Mouse (Mus musculus) testis, adult 2 months (tissue): ENCODE results near the gene Rpl18. TPM values are rescaled to one million over a fixed set of nuclear protein-coding genes. Genes with fewer than 3 reads are reported as not detected.

Experiments
- H3K27ac ChIP-seq: fragments of 200-500 bp; 2 replicates; pipeline ENCODE4 v1.5.1; 2012; ENCODE audit warnings: low read depth, low read length; ENCODE audit not compliant: control insufficient read depth, insufficient read depth
- H3K27me3 ChIP-seq: fragments of 200-500 bp; 2 replicates; pipeline ENCODE4 v1.6.1; 2012; ENCODE audit warnings: mild to moderate bottlenecking, low read length, moderate library complexity; ENCODE audit not compliant: control insufficient read depth, insufficient read depth
- H3K36me3 ChIP-seq: fragments of 200-500 bp; 2 replicates; pipeline ENCODE4 v1.6.1; 2012; ENCODE audit warnings: mild to moderate bottlenecking, low read length; ENCODE audit not compliant: control insufficient read depth, insufficient read depth
- H3K4me1 ChIP-seq: fragments of 200-500 bp; 2 replicates; pipeline ENCODE4 v1.6.1; 2012; ENCODE audit warnings: low read length; ENCODE audit not compliant: control insufficient read depth, insufficient read depth
- H3K4me3 ChIP-seq: fragments of 200-500 bp; 2 replicates; pipeline ENCODE4 v1.5.1; 2012; ENCODE audit warnings: low read depth, mild to moderate bottlenecking, low read length, moderate library complexity, mixed read lengths; ENCODE audit not compliant: control insufficient read depth
- CTCF ChIP-seq: fragments of 200-500 bp; IDR thresholded peaks from 2 replicates; pipeline ENCODE4 v1.5.1; 2012; ENCODE audit warnings: low read depth, mild to moderate bottlenecking, inconsistent platforms, low read length, moderate library complexity; ENCODE audit not compliant: control insufficient read depth, insufficient read depth, insufficient replicate concordance
- POLR2A ChIP-seq: fragments of 200-500 bp; IDR thresholded peaks from 2 replicates; pipeline ENCODE4 v1.6.1; 2012; ENCODE audit warnings: low read depth, mild to moderate bottlenecking, inconsistent platforms, low read length, moderate library complexity; ENCODE audit not compliant: control insufficient read depth
- polyA plus RNA-seq: library from polyadenylated mRNA; depleted of rRNA; stranded (reverse); fragments of >200 nt; gene quantifications from 2 replicates; pipeline ENCODE4 v1.2.3, GENCODE M21; 2012

Gene Rpl18
- polyA plus RNA-seq, 1 experiment = 517 TPM

DNA sequence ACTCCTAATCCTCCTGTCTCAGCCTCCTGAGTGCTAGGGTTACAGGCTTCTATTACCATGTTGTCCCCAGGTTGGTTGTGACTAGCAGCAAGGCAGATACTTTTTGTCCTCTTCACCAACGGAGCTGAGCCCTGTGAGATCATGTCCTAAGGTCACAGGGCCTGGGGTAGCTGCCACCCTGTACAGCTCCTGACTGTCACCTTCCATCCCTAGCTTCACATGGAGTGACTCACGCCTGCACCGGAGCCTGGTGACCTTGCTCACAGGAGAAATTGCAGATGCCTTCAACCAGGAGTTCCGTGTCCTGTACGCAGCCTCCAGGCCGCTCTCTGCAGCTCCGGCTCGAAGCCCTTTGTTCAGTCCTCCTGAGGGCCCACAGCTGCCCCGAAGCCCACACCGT is 11.2 kb downstream of the Rpl18 start:
- Histone ChIP-seq H3K4me3 (peak overlapping the region; percentile 80), H3K36me3 (no peaks in the 10 kb centered on the region), H3K27ac (no peak overlapping the region), H3K4me1 (peaks cover 3% of the 10 kb centered on the region), H3K27me3 (no peaks in the 10 kb centered on the region)
- TF ChIP-seq CTCF (no peak), POLR2A (no peak)

DNA sequence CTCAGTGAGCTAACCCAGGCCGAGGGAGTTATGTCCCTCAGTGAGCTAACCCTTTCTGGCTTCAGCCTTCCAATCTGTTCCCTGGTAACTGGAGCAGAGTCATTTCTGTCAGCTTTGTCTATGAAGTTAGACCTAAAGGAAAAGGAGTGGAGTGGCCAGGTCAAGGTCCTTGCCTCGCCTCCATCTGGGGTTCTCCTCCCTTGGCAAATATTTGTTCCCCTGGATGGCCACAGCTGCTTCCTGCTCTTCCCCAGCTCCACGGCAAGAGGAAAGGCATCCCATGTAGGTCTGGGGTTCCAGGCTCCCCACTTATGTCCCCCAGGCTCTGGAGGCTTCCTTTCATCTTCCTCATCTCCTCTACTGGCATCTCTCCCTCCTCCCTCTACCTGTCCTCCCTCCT is 12.4 kb downstream of the Rpl18 start:
- TF ChIP-seq CTCF (no peak), POLR2A (no peak)
- H3K27me3 ChIP-seq = no peaks in the 10 kb centered on the region
- H3K27ac ChIP-seq = no peak overlapping the region
- no peaks in the 10 kb centered on the region for H3K36me3 ChIP-seq
- peaks cover 5% of the 10 kb centered on the region for H3K4me1 ChIP-seq
- H3K4me3 ChIP-seq = peak overlapping the region; percentile 80

DNA sequence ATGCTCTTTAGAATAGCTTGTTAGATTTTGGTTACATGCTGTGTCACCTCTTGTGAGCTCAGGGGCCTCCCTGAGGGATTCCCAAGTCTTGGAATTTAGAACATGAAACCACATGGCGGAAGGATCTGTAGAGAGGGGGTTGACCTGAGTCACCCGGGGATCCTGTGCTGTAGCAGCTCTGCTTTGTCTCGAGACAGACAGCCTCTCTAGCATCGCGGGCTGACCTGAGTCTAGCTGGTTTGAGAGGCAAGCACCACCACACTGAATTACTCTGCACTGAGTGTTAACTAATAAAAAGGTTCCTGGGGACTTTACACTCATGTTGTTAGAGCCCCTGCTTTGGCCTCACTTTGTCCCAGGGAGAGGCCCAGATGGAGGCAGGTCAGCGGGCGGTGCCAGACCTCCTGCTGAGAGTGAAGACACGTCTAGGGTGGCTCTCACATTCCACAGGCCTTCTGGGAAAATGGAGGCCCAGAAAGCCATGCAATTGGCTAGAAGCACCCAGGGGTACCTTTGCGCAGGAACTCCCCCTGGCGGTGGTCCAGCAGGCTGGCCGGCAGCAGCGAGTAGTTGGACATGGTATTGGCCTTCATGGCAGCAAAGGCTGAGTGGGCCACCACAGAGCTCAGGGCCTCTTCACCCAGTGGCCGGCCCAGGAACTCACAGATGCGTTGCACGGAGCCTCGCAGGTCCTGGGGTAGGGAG is 15.6 kb downstream of the Rpl18 start:
- Histone ChIP-seq H3K4me3 (no peak overlapping the region), H3K4me1 (peaks cover 3% of the 10 kb centered on the region), H3K27ac (no peak overlapping the region)

DNA sequence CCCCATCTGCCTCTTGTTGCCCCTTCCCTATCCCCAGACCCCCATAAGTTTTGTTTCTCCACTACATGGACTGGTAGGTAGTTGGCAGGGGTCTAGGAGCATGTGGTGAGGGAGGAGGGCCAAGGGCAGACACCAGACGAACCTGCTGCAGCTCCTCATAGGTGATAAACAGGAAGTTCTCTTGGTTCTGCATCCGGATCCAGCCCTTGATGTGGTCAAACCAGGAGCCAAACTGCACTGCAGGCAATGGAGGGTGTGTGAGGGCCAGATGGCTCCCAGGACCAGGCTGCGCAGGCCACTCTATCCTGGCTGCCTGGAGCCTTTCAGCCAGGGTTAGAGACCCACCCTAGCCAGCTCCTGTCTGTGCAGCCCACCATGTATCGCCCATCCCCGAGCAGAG is 18.2 kb downstream of the Rpl18 start:
- Histone ChIP-seq H3K4me1 (peaks cover 2% of the 10 kb centered on the region; the same call in 1 of the 2 replicates), H3K36me3 (no peaks in the 10 kb centered on the region), H3K4me3 (no peak overlapping the region), H3K27me3 (no peaks in the 10 kb centered on the region), H3K27ac (no peak overlapping the region)
- TF ChIP-seq CTCF = no peak
- no peak for TF ChIP-seq POLR2A

More for the DNA sequence above, 15.6 kb downstream of the Rpl18 start:
- no peaks in the 10 kb centered on the region for H3K27me3 ChIP-seq
- TF ChIP-seq POLR2A = no peak
- TF ChIP-seq CTCF = peak; percentile 21; the same call in 1 of the 2 replicates
- H3K36me3 ChIP-seq = no peaks in the 10 kb centered on the region

DNA sequence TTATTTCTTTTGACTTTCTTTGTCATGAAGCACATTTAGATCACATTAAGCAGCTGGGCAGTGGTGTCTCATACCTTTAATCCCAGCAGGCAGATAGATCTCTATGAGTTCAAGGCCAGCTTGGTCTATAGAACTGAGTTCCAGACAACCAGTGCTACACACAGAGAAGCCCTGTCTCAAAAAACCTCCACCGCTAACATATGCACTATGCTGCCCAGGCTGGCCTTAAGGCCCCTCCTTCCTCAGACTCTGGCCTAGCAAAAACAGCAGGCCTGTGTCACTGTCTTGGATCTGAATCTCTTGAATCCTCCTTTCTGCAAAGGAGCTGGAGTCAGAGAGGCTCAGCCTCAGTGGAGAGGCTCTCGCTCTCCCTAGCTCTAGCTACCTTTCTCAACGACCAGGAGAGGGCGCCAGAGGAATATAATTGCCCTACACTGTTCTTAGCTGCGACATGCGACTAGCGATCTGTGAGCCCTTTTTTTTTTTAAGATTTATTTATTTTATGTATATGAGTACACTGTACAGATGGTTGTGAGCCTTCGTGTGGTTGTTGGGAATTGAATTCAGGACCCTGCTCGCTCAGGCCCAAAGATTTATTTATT is 24.0 kb downstream of the Rpl18 start:
- Histone ChIP-seq H3K27ac (no peak overlapping the region), H3K27me3 (no peaks in the 10 kb centered on the region), H3K36me3 (no peaks in the 10 kb centered on the region), H3K4me3 (no peak overlapping the region), H3K4me1 (no peaks in the 10 kb centered on the region; the same call in 1 of the 2 replicates)
- TF ChIP-seq CTCF = peak; percentile 64; the same call in 1 of the 2 replicates
- no peak for TF ChIP-seq POLR2A

DNA sequence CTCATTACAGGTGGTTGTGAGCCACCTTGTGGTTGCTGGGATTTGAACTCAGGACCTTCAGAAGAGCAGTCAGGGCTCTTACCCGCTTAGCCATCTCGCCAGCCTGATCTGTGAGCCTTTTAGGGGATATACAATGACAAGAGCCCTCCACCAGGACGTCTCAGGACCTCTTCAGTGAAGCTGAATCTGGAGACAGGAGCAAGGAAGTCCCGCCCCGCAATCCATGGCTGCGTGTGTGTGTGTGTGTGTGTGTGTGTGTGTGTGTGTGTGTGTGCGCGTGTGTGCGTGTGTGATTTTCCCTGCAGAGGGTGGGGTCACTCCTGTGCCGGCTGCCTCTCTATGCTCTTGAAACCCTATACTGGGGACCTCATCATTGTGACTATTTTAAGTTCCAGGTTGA is 24.6 kb downstream of the Rpl18 start:
- Histone ChIP-seq H3K4me3 (no peak overlapping the region), H3K27me3 (no peaks in the 10 kb centered on the region), H3K36me3 (no peaks in the 10 kb centered on the region), H3K27ac (no peak overlapping the region), H3K4me1 (no peaks in the 10 kb centered on the region; the same call in 1 of the 2 replicates)
- no peak for TF ChIP-seq CTCF

DNA sequence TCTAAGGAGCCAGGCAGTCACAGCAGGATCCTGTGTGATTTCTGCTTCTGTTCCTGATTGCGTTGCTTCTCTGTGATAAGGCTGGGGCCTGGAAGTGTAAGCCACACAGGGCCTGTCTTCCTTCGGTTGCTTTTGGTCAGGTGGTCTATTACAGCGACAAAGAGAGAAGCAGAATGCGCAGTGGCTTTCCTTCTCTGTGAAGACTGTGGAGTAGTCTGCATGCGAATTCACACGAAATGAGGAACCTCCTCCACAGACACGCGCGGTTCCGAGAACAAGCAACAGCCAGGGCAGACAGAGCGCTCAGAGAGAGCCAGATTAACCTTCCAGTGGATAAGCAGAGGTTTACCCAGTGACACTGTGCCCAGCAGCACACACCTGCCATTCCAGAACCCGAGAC is 26.1 kb downstream of the Rpl18 start:
- H3K4me1 ChIP-seq = no peaks in the 10 kb centered on the region
- H3K4me3 ChIP-seq = no peak overlapping the region
- H3K36me3 ChIP-seq = no peaks in the 10 kb centered on the region
- H3K27ac ChIP-seq = peak overlapping the region; percentile 33; the same call in 1 of the 2 replicates
- H3K27me3 ChIP-seq = no peaks in the 10 kb centered on the region
- TF ChIP-seq CTCF (no peak), POLR2A (no peak)

DNA sequence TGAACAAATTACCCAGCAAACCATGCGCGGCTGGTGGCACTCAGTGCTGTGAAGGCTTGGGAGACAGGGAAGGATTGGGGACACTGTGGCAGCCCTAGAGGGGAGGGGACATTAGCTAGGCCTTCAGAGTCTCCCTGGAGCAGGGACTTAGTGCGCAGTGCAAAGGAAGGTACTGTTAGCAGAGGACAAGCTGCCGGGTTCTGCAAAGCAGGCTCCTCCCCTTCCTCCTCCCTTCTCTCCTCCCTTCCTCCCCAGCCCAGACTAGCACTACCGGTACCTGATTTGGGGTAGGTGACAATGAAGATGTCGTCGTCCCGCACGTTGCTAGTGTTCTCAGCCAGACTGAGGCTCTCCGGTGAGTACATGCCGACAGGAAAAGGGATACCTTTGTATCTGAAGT is 26.5 kb downstream of the Rpl18 start:
- no peaks in the 10 kb centered on the region for H3K27me3 ChIP-seq
- H3K4me1 ChIP-seq = no peaks in the 10 kb centered on the region
- no peaks in the 10 kb centered on the region for H3K36me3 ChIP-seq
- no peak overlapping the region for H3K27ac ChIP-seq
- no peak for TF ChIP-seq CTCF
- TF ChIP-seq POLR2A = 0 out of 2 replicates have a peak, but pooled peaks have one; percentile 36
- H3K4me3 ChIP-seq = no peak overlapping the region
